Mouse (Mus musculus) erythroblast, embryonic 14.5 days (primary cell): ENCODE measurements at regions not wholly inside any gene's neighbourhood (a gene's known extent, or its start where the extent isn't known, plus 50 kb on each side); places are given as distances from the start of the nearest gene placed in this dataset.

ENCODE experiments used
- H3K27me3 ChIP-seq: 2 replicates; pipeline ENCODE4 v1.6.1; 2012; ENCODE audit warnings: inconsistent platforms; ENCODE audit not compliant: control insufficient read depth
- H3K36me3 ChIP-seq: 2 replicates; pipeline ENCODE4 v1.6.1; 2012; ENCODE audit warnings: mild to moderate bottlenecking, inconsistent platforms; ENCODE audit not compliant: control insufficient read depth
- H3K4me1 ChIP-seq: 2 replicates; pipeline ENCODE4 v1.6.1; 2012; ENCODE audit warnings: inconsistent platforms; ENCODE audit not compliant: control insufficient read depth
- H3K4me3 ChIP-seq: replicated peaks from 2 replicates; pipeline ENCODE3; 2012; ENCODE audit warnings: moderate library complexity, mild to moderate bottlenecking, inconsistent platforms
- H3K9me3 ChIP-seq: 2 replicates; pipeline ENCODE4 v1.6.1; 2012; ENCODE audit warnings: low read length, inconsistent platforms, mixed read lengths; ENCODE audit not compliant: control insufficient read depth
- GATA1 ChIP-seq: IDR thresholded peaks from 2 replicates; pipeline ENCODE4 v1.6.1; 2012; ENCODE audit warnings: low read length, inconsistent platforms, mixed read lengths
- TAL1 ChIP-seq: IDR thresholded peaks from 3 replicates; pipeline ENCODE4 v1.6.1; 2012; ENCODE audit warnings: low read length, inconsistent platforms, mixed read lengths

GRCm38 (mm10) chr13:97372348-97372747 is 131.4 kb downstream of the Enc1 start:
- Histone ChIP-seq H3K27me3 (no peaks in the 10 kb centered on the region), H3K4me3 (no peak overlapping the region), H3K4me1 (no peaks in the 10 kb centered on the region), H3K9me3 (no peaks in the 10 kb centered on the region), H3K36me3 (no peaks in the 10 kb centered on the region)
- no peak for TF ChIP-seq GATA1
- TF ChIP-seq TAL1 = no peak

- Histone ChIP-seq H3K27me3 (no peaks in the 10 kb centered on the region), H3K4me1 (no peaks in the 10 kb centered on the region), H3K36me3 (no peaks in the 10 kb centered on the region), H3K4me3 (no peak overlapping the region), H3K9me3 (no peaks in the 10 kb centered on the region)
- no peak for TF ChIP-seq TAL1
- TF ChIP-seq GATA1 = no peak
These were observed 130.3 kb downstream of the Enc1 start for GRCm38 (mm10) chr13:97371200-97371599.

GRCm38 (mm10) chr13:97366723-97367122 is 125.8 kb downstream of the Enc1 start:
- no peaks in the 10 kb centered on the region for H3K36me3 ChIP-seq
- TF ChIP-seq TAL1 (no peak), GATA1 (no peak)
- H3K4me1 ChIP-seq = no peaks in the 10 kb centered on the region

GRCm38 (mm10) chr13:97365557-97366244 is 124.8 kb downstream of the Enc1 start:
- H3K27me3 ChIP-seq = peaks cover 11% of the 10 kb centered on the region
- H3K36me3 ChIP-seq = no peaks in the 10 kb centered on the region
- H3K9me3 ChIP-seq = no peaks in the 10 kb centered on the region
- no peaks in the 10 kb centered on the region for H3K4me1 ChIP-seq
- H3K4me3 ChIP-seq = no peak overlapping the region
- TF ChIP-seq TAL1 (no peak), GATA1 (no peak)

More at GRCm38 (mm10) chr13:97366723-97367122, 125.8 kb downstream of the Enc1 start:
- Histone ChIP-seq H3K4me3 (no peak overlapping the region), H3K27me3 (peaks cover 11% of the 10 kb centered on the region), H3K9me3 (no peaks in the 10 kb centered on the region)

- Histone ChIP-seq H3K4me1 (no peaks in the 10 kb centered on the region), H3K27me3 (peaks cover 11% of the 10 kb centered on the region), H3K4me3 (no peak overlapping the region), H3K9me3 (no peaks in the 10 kb centered on the region), H3K36me3 (no peaks in the 10 kb centered on the region)
- TF ChIP-seq GATA1 (no peak), TAL1 (no peak)
These were observed 124.1 kb downstream of the Enc1 start for GRCm38 (mm10) chr13:97365004-97365403.

GRCm38 (mm10) chr13:97363765-97364164 is 122.9 kb downstream of the Enc1 start:
- TF ChIP-seq TAL1 (no peak), GATA1 (no peak)
- no peaks in the 10 kb centered on the region for H3K36me3 ChIP-seq
- peaks cover 11% of the 10 kb centered on the region for H3K27me3 ChIP-seq
- no peak overlapping the region for H3K4me3 ChIP-seq
- no peaks in the 10 kb centered on the region for H3K9me3 ChIP-seq
- no peaks in the 10 kb centered on the region for H3K4me1 ChIP-seq

- peaks cover 11% of the 10 kb centered on the region for H3K27me3 ChIP-seq
These were observed 122.3 kb downstream of the Enc1 start for GRCm38 (mm10) chr13:97363214-97363613.

GRCm38 (mm10) chr13:97360551-97360950 is 119.6 kb downstream of the Enc1 start:
- Histone ChIP-seq H3K36me3 (no peaks in the 10 kb centered on the region), H3K4me3 (no peak overlapping the region), H3K27me3 (peaks cover 9% of the 10 kb centered on the region), H3K4me1 (no peaks in the 10 kb centered on the region), H3K9me3 (no peaks in the 10 kb centered on the region)
- TF ChIP-seq GATA1 (no peak), TAL1 (no peak)

More at GRCm38 (mm10) chr13:97363214-97363613, 122.3 kb downstream of the Enc1 start:
- Histone ChIP-seq H3K9me3 (no peaks in the 10 kb centered on the region), H3K36me3 (no peaks in the 10 kb centered on the region), H3K4me3 (no peak overlapping the region), H3K4me1 (no peaks in the 10 kb centered on the region)
- TF ChIP-seq GATA1 = no peak
- no peak for TF ChIP-seq TAL1

GRCm38 (mm10) chr13:97358781-97359305 is 117.9 kb downstream of the Enc1 start:
- Histone ChIP-seq H3K9me3 (no peaks in the 10 kb centered on the region), H3K4me3 (no peak overlapping the region), H3K36me3 (no peaks in the 10 kb centered on the region), H3K27me3 (no peaks in the 10 kb centered on the region), H3K4me1 (no peaks in the 10 kb centered on the region)
- TF ChIP-seq GATA1 = no peak
- TF ChIP-seq TAL1 = no peak
